Mouse (Mus musculus): Measurements from ENCODE around the gene Prl8a2.

Prl8a2 gene

GRCm38 (mm10) chr13:27345373-27345772, at the start of gene Prl8a2:
Gene Prl8a2 (plus strand): TSS chr13:27345673.
- no peak for DNase-seq

DNA sequence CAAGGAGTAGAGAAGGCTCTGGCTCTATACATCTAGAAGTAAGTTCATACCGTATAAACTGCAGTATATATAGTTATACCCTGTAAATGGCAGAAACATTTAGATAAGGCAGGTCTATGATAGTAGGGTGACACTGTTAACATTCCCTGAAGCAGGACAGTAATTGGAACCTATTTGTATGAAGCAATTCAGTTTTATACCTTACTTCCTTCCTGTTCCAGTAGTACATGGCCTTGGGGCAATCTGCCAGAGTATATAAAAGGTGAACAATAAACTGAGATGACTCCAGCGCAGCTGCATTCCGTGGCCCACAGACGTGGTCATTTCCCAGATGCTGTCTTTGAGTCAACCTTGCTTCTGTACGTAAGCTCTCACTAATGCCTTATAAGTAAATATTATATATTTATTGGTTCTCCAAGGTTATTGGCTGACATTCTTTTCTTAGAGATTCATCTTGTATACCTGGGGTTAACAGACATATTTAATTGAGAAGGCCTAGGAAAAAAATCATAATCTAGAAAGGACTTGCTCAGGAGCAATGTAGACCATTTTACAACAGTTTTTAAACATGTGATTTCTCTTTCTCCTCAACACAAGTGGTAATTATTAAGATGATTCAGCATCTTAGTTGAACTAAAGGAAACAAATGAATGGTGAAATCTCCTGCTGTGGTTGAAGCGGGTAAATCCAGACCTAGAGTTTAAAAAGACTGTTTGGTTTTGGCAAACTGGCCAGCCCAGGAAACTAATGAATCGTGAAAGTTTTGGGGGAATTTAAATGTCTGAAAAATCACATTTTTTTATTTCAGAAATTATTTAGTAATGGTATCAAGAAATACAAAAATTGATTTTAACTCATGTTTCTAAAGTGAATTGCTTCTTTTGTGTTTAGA, 32.9 kb upstream of the Prl8a2 start, which contains the start of gene Prl6a1:
Prl6a1 (plus strand) TSS at position 294 of the 892 bp plus-strand sequence.
- no peak for DNase-seq

- DNase-seq: no peak
These were observed 10.5 kb upstream of the Prl8a2 start for GRCm38 (mm10) chr13:27334989-27335388.

DNA sequence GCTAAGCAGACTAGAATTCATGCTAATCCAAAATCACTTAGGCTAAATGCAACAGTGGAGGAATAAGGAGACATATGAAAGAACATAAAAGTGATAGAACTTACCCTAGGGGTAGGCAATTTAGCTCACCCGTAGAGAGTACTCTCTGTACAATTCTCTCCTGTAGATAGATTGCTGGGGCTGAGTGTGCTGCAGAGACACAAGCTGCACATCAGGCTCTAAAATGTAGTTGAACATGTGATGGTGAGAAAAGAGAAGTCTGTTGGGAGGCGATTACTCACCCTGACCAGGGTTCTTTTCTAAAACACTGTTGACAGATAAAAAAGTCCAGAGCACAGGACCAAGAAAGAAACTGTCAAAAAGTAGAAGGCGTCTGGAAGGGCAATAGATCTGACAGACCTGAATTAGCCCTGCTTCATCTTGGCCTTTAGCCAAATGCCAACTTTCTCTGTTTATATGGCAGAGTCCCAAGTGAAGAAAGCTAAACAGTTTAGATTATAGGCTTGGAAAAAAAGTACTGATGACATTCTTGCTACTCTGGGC, 2.7 kb upstream of the Prl8a2 start:
- DNase-seq: no peak

- no peak for DNase-seq
These were observed 45.3 kb downstream of the Prl8a2 start, which contains the start of gene Prl2b1 for GRCm38 (mm10) chr13:27390746-27391145. Gene Prl2b1 (minus strand): TSS chr13:27390846.

- DNase-seq: peak; percentile 74
These were observed 53.7 kb downstream of the Prl8a2 start for GRCm38 (mm10) chr13:27399061-27399724.

Data from cerebellum, adult 11-12 months (tissue).